Mouse (Mus musculus) gastrocnemius, postnatal 36 days (tissue): ENCODE results near the gene Tecpr1. TPM values are rescaled to one million over a fixed set of nuclear protein-coding genes. Genes with fewer than 3 reads are reported as not detected.

Experiments
- total RNA-seq, 2 experiments: library from RNA; stranded (reverse); gene quantifications; 2 replicates each; pipeline ENCODE4 v1.2.3; 2021

Gene Tecpr1
- total RNA-seq, 2 experiments from 2014 or later, result 14.0 to 14.2 TPM

Other genes starting within 250 kb of the Tecpr1 start
- 10 to 100 TPM; 35.4 to 37.0 TPM for gene Ccz1, start 208.7 kb downstream of the Tecpr1 start, total RNA-seq
- not detected for gene Ocm, start 196.9 kb downstream of the Tecpr1 start, total RNA-seq
- gene Lmtk2, start 123.2 kb downstream of the Tecpr1 start, total RNA-seq, result 10 to 100 TPM; 19.4 to 19.8 TPM
- not detected for gene Bhlha15, start 33.3 kb downstream of the Tecpr1 start, total RNA-seq
- 10 to 100 TPM; 33.8 to 35.6 TPM for gene Bri3, start 20.8 kb upstream of the Tecpr1 start, total RNA-seq
- gene Baiap2l1, start 134.5 kb upstream of the Tecpr1 start, total RNA-seq, result under 1 TPM; 0.51 to 0.52 TPM